Mouse (Mus musculus) midbrain, embryonic 13.5 days (tissue): ENCODE data around the gene Zic2. TPM values are rescaled to one million over a fixed set of nuclear protein-coding genes. Genes with fewer than 3 reads are reported as not detected.

Source experiments
- ATAC-seq: fragments of 200-750 bp; cut with Nextera tagmentation; 2 replicates; pipeline ENCODE4 v1.8.0; 2017; ENCODE audit warnings: mild to moderate bottlenecking, moderate TSS enrichment, moderate library complexity
- H3K27ac ChIP-seq: fragments of 300-500 bp; sonication (generic); 2 replicates; pipeline ENCODE4 v1.5.1; 2015; ENCODE audit warnings: inconsistent platforms, mild to moderate bottlenecking, moderate library complexity
- H3K27me3 ChIP-seq: fragments of 300-500 bp; sonication (generic); 2 replicates; pipeline ENCODE4 v1.6.1; 2015; ENCODE audit warnings: mild to moderate bottlenecking, inconsistent platforms
- H3K36me3 ChIP-seq: fragments of 300-500 bp; sonication (generic); 2 replicates; pipeline ENCODE4 v1.6.1; 2015; ENCODE audit warnings: mild to moderate bottlenecking, inconsistent platforms
- H3K4me1 ChIP-seq: fragments of 300-500 bp; sonication (generic); replicated peaks from 2 replicates; pipeline ENCODE4 v1.6.1; 2015; ENCODE audit warnings: inconsistent platforms
- H3K4me2 ChIP-seq: fragments of 300-500 bp; sonication (generic); replicated peaks from 2 replicates; pipeline ENCODE4 v1.6.1; 2015; ENCODE audit warnings: moderate library complexity, mild to moderate bottlenecking, inconsistent platforms
- H3K4me3 ChIP-seq: fragments of 300-500 bp; sonication (generic); replicated peaks from 2 replicates; pipeline ENCODE4 v1.5.1; 2015; ENCODE audit warnings: mild to moderate bottlenecking, inconsistent platforms
- H3K9ac ChIP-seq: fragments of 300-500 bp; sonication (generic); replicated peaks from 2 replicates; pipeline ENCODE4 v1.6.1; 2015; ENCODE audit warnings: mild to moderate bottlenecking, inconsistent platforms
- H3K9me3 ChIP-seq: fragments of 300-500 bp; sonication (generic); 2 replicates; pipeline ENCODE4 v1.6.1; 2016; ENCODE audit warnings: mild to moderate bottlenecking, inconsistent platforms
- WGBS: fragments of 180-500 bp; shearing (Covaris S2); methylation state at CpG from one replicate; pipeline ENCODE4 v1.1.7; 2015; 5-methylcytosine and 5-hydroxymethylcytosine counted together
- polyA plus RNA-seq: library from polyadenylated mRNA; unstranded; fragments of >200 nt; fragmentation: Nextera tagmentation; extraction: Ambion mirVana; gene quantifications from 2 replicates; pipeline ENCODE4 v1.2.1, GENCODE M21; 2015

Zic2 gene
- polyA plus RNA-seq, 1 experiment from 2014 or later: 10.3 TPM

DNA sequence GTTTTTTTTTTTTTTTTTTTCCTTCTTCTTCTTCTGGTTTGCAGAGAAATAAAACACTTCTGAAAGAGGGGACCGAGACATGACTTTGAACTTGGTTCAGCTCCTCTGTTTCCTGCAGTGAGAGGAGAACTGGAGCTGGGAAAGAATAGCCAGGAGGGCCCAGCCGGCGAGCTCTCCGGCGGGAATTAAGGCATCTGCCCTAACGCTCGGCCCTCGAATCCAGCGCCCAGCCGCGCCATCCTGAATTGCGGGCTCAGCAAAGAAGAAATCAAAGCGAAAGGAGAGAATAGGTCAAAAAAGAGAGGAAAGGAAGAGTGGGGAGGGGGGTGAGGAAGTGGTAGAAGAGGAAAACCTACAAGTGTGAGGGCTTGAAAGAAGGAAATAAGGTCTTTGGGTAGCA, 3.1 kb upstream of the Zic2 start:
- WGBS: 2% methylated on average over 13 of the region's 13 CpGs
- peaks cover 78% of the 10 kb centered on the region for H3K27me3 ChIP-seq

DNA sequence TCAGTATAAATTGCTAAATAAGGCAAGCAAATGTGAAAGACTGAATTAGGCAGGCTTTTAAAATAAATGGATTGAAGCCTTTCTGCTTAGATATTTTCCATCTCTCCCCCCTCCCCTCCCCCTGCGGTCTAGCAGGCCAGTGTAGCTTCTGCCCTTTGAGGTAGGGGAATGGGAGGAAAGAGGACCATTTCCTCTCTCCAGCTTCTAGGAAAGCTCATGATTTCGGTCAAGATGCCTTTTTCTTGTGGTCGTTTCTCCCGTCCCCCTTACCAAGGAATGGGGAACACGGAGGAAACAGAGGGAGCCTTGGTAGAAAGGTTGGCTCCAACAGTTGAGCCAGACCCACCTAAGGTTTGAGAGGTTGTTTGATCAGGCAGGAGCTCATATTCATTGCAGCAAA, 2.6 kb upstream of the Zic2 start:
- Histone ChIP-seq H3K27me3 (peaks cover 73% of the 10 kb centered on the region), H3K9me3 (no peaks in the 10 kb centered on the region), H3K9ac (peak overlapping the region; percentile 61), H3K4me2 (peak overlapping the region; percentile 61), H3K4me1 (peaks cover 34% of the 10 kb centered on the region), H3K4me3 (peak overlapping the region; percentile 69), H3K36me3 (no peaks in the 10 kb centered on the region), H3K27ac (peak overlapping the region; percentile 98)
- no peak for ATAC-seq
- 3% methylated on average over 5 of the region's 5 CpGs for WGBS

More for the DNA sequence above, 3.1 kb upstream of the Zic2 start:
- Histone ChIP-seq H3K9ac (peak overlapping the region; percentile 61), H3K9me3 (no peaks in the 10 kb centered on the region), H3K36me3 (no peaks in the 10 kb centered on the region), H3K4me2 (peak overlapping the region; percentile 61), H3K27ac (peak overlapping the region; percentile 98), H3K4me1 (peaks cover 34% of the 10 kb centered on the region), H3K4me3 (peak overlapping the region; percentile 69)
- ATAC-seq: no peak

DNA sequence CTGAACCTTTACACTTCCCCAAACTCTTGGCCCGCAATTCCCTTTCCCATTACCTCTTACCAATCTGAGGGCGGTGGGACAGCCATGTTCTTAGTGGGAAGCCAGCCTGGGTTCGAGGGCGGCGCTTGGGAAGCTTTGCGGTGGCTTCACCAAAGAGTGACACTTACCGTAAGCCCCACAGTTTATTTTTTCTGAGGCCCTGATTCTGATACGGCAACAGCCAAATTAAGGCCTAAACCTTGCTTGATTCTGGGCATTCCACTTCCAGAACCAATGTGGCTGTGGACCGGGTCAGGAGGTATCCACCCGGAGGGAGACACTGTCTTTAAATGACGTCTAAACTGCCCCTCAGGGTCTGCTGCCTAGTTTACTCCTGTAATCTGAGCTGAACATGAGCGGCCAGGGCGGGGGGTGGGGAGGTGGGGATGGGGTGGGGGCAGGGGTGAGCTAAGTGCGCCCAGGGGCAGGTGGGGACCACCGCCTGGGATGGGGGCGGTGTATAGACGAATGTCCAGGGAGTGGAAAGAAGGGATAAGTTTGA, 2.0 kb upstream of the Zic2 start:
- H3K36me3 ChIP-seq: no peaks in the 10 kb centered on the region
- peak overlapping the region; percentile 69 for H3K4me3 ChIP-seq
- H3K27me3 ChIP-seq: peaks cover 68% of the 10 kb centered on the region
- peaks cover 33% of the 10 kb centered on the region for H3K4me1 ChIP-seq
- H3K27ac ChIP-seq: peak overlapping the region; percentile 98
- H3K9me3 ChIP-seq: no peaks in the 10 kb centered on the region
- WGBS: 2% methylated on average over 17 of the region's 17 CpGs
- peak overlapping the region; percentile 61 for H3K4me2 ChIP-seq
- peak overlapping the region; percentile 61 for H3K9ac ChIP-seq
- peak; percentile 6 for ATAC-seq

DNA sequence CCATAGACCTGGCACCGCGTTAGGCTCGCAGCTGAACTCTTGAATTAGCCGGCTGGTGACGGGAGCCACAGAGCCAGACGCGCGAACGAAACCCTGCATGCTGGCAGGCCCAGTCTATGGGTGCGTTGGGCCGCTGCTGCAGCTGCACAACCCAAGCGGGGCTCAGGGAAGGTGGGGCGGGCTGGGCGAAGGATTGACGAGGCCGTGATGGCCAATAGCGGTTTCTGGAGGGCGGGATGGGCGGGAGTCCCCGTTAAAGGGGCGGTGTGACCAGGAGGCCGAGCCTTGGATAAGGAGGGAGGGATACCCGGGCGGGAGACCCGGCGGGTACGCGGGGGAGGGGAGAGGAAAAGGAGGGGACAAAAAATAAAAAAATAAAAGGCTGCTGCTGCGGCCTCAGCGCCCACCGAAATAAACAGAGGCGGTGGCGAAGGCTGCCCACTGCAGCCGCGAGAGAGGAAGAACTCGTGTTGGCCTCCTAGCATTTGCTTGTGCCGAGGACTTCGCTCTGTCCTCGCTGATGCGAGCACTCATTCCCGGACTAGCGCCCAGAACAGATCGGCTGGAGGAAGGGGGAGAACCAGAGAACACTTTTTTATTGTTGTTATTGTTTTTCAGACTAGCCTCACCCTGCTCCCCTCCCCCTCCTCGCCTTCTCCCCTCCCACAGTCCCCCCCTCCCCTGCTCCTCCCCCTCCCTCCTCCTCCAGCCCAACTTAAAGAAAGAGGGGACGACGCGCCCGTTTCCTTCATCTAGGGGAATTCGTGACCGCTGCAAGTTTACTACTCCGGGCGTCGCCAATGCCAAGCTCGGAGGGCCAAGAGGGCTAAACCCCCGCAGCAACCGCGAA, 969 bp upstream of the Zic2 start:
- H3K36me3 ChIP-seq: peaks cover 6% of the 10 kb centered on the region; the same call in 1 of the 2 replicates
- H3K27ac ChIP-seq: peak overlapping the region; percentile 98
- peak; percentile 89 for ATAC-seq
- H3K4me1 ChIP-seq: peaks cover 35% of the 10 kb centered on the region
- H3K9me3 ChIP-seq: no peaks in the 10 kb centered on the region
- peak overlapping the region; percentile 61 for H3K4me2 ChIP-seq
- H3K9ac ChIP-seq: peak overlapping the region; percentile 94
- peak overlapping the region; percentile 69 for H3K4me3 ChIP-seq
- under 1% methylated on average over 50 of the region's 57 CpGs for WGBS
- peaks cover 64% of the 10 kb centered on the region for H3K27me3 ChIP-seq

DNA sequence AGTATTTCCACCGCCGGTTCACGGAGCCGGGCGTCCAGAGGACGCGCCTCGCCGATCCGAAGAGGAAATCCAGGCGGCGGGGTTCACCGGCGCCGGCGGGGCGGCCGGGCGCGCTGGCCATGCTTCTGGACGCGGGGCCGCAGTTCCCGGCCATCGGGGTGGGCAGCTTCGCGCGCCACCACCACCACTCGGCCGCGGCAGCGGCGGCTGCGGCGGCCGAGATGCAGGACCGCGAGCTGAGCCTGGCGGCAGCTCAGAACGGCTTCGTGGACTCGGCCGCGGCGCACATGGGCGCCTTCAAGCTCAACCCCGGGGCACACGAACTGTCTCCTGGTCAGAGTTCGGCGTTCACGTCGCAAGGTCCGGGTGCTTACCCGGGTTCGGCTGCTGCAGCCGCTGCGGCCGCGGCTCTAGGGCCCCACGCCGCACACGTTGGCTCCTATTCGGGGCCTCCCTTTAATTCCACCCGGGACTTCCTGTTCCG, 364 bp downstream of the Zic2 start:
- Histone ChIP-seq H3K9ac (peak overlapping the region; percentile 94), H3K27ac (peak overlapping the region; percentile 98), H3K9me3 (no peaks in the 10 kb centered on the region), H3K4me2 (peak overlapping the region; percentile 61), H3K4me1 (peaks cover 35% of the 10 kb centered on the region), H3K36me3 (peaks cover 6% of the 10 kb centered on the region; the same call in 1 of the 2 replicates), H3K4me3 (peak overlapping the region; percentile 69), H3K27me3 (peaks cover 55% of the 10 kb centered on the region)
- WGBS: under 1% methylated on average over 64 of the region's 65 CpGs
- ATAC-seq: 0 out of 2 replicates have a peak, but pooled peaks have one; percentile 4

DNA sequence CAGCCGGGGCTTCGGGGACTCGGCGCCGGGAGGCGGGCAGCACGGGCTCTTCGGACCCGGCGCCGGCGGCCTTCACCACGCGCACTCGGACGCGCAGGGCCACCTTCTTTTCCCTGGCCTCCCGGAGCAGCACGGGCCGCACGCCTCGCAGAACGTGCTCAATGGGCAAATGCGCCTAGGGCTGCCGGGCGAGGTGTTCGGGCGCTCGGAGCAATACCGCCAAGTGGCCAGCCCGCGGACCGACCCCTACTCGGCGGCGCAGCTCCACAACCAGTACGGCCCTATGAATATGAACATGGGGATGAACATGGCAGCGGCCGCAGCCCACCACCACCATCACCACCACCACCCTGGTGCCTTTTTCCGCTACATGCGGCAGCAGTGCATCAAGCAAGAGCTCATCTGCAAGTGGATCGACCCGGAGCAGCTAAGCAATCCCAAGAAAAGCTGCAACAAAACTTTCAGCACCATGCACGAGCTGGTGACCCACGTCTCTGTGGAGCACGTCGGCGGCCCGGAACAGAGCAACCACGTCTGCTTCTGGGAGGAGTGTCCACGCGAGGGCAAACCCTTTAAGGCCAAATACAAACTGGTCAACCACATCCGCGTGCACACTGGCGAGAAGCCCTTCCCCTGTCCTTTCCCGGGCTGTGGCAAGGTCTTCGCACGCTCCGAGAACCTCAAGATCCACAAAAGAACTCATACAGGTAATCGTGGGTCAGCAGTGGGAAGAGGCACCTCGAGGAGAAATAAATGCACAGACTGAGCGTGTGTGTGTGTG, 996 bp downstream of the Zic2 start:
- peaks cover 55% of the 10 kb centered on the region for H3K27me3 ChIP-seq
- ATAC-seq: no peak
- H3K4me1 ChIP-seq: peaks cover 39% of the 10 kb centered on the region

DNA sequence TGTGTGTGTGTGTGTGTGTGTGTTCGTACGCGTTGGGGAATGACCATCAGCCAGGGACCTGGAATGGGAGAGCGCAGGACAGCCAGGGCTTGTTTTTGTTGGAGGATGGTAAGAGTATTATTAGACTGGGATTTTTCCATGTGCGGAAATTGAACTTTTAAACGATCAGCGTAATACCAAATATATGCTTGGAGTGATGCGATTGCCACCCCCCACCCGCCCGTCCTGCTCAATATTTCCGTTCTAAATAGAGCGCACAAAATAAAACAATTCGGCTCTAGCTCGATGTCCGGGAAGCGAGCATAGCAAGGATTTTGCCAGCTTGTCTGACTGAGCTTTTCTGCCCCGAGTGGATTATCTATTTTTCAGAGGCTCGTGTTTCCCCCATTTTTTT, 1.6 kb downstream of the Zic2 start:
- Histone ChIP-seq H3K4me3 (peak overlapping the region; percentile 69), H3K4me1 (peaks cover 39% of the 10 kb centered on the region), H3K27ac (peak overlapping the region; percentile 98), H3K9ac (peak overlapping the region; percentile 94), H3K9me3 (no peaks in the 10 kb centered on the region), H3K27me3 (peaks cover 55% of the 10 kb centered on the region), H3K4me2 (peak overlapping the region; percentile 61), H3K36me3 (peaks cover 6% of the 10 kb centered on the region; the same call in 1 of the 2 replicates)
- no peak for ATAC-seq
- WGBS: under 1% methylated on average over 18 of the region's 18 CpGs

More for the DNA sequence above, 996 bp downstream of the Zic2 start:
- Histone ChIP-seq H3K36me3 (peaks cover 6% of the 10 kb centered on the region; the same call in 1 of the 2 replicates), H3K27ac (peak overlapping the region; percentile 98), H3K9me3 (no peaks in the 10 kb centered on the region), H3K4me2 (peak overlapping the region; percentile 61), H3K9ac (peak overlapping the region; percentile 94), H3K4me3 (peak overlapping the region; percentile 69)
- WGBS: 0% methylated on average over 61 of the region's 62 CpGs

DNA sequence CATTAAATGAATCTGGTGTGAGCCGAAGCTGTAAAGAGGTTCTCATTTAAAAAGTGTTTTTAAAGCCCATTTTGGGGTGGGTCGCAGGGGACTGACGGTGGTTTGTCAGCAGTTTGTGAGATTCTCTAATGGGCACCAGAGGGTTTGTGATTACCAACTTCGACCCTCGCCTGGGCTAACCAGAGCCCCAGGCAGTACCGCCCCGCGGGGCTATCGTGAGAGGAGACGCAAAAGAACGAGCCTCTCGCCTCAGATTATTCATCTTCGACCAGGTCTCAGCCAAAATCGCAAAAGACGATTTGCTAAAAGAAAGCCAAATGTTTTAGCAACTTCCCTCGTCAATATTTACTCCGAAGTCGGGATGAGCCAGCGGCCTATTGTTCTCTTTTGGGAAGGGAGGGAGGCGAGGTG, 2.0 kb downstream of the Zic2 start:
- Histone ChIP-seq H3K4me1 (peaks cover 42% of the 10 kb centered on the region), H3K36me3 (peaks cover 6% of the 10 kb centered on the region; the same call in 1 of the 2 replicates), H3K9me3 (no peaks in the 10 kb centered on the region), H3K27ac (peak overlapping the region; percentile 98), H3K27me3 (peaks cover 57% of the 10 kb centered on the region), H3K9ac (peak overlapping the region; percentile 94), H3K4me3 (peak overlapping the region; percentile 69), H3K4me2 (peak overlapping the region; percentile 61)
- under 1% methylated on average over 20 of the region's 20 CpGs for WGBS
- no peak for ATAC-seq

DNA sequence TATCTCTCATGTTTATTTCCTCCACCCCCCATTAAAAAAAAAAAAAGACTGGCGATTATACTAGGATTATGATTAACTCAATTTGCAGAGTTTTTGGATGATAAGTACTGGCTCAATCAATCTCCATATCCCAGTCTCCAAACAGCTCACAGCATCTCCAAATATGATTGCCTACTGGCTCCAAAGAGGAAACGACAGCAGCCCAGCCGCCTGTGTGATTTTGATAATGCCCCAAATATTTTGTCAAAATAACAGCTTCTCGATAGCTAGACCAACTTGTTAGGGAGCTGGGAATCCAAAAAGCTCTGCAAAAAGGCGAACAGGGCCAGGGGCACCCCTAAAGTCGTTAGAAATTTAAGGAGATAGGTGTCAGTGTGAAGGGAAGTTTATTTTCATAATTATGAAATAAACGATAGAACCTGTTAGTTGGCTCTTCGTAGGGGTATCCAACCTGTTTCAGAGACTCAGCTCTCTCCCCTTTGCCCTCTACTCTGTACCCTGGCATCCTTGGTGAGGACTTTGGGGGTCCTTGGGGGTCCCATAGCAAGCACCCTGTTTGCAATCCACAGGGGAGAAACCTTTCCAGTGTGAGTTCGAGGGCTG, 2.8 kb downstream of the Zic2 start:
- H3K27ac ChIP-seq: peak overlapping the region; percentile 98
- no peaks in the 10 kb centered on the region for H3K9me3 ChIP-seq
- H3K27me3 ChIP-seq: peaks cover 58% of the 10 kb centered on the region
- WGBS: under 1% methylated on average over 9 of the region's 9 CpGs
- H3K4me1 ChIP-seq: peaks cover 49% of the 10 kb centered on the region
- no peak for ATAC-seq
- peak overlapping the region; percentile 69 for H3K4me3 ChIP-seq
- H3K36me3 ChIP-seq: peaks cover 6% of the 10 kb centered on the region; the same call in 1 of the 2 replicates
- peak overlapping the region; percentile 94 for H3K9ac ChIP-seq
- H3K4me2 ChIP-seq: peak overlapping the region; percentile 61

DNA sequence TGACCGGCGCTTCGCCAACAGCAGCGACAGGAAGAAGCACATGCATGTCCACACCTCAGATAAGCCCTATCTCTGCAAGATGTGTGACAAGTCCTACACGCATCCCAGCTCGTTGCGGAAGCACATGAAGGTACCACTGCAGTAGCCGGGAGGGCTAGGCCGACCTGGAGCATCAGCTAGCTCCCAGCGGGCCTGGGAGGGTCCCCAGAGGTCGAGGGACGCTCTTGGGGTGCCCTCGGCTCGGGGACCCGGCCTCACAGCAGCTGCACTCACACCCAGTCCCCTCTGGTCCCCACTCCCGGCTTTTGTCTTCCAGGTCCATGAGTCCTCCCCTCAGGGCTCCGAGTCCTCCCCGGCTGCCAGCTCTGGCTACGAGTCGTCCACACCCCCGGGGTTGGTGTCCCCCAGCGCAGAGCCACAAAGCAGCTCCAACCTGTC, 3.4 kb downstream of the Zic2 start:
- H3K27me3 ChIP-seq: peaks cover 58% of the 10 kb centered on the region
- peak overlapping the region; percentile 94 for H3K9ac ChIP-seq
- H3K9me3 ChIP-seq: no peaks in the 10 kb centered on the region
- peak overlapping the region; percentile 98 for H3K27ac ChIP-seq
- H3K4me3 ChIP-seq: peak overlapping the region; percentile 69
- H3K36me3 ChIP-seq: peaks cover 6% of the 10 kb centered on the region; the same call in 1 of the 2 replicates
- H3K4me1 ChIP-seq: peaks cover 47% of the 10 kb centered on the region
- WGBS: under 1% methylated on average over 22 of the region's 22 CpGs
- no peak for ATAC-seq
- H3K4me2 ChIP-seq: peak overlapping the region; percentile 61

DNA sequence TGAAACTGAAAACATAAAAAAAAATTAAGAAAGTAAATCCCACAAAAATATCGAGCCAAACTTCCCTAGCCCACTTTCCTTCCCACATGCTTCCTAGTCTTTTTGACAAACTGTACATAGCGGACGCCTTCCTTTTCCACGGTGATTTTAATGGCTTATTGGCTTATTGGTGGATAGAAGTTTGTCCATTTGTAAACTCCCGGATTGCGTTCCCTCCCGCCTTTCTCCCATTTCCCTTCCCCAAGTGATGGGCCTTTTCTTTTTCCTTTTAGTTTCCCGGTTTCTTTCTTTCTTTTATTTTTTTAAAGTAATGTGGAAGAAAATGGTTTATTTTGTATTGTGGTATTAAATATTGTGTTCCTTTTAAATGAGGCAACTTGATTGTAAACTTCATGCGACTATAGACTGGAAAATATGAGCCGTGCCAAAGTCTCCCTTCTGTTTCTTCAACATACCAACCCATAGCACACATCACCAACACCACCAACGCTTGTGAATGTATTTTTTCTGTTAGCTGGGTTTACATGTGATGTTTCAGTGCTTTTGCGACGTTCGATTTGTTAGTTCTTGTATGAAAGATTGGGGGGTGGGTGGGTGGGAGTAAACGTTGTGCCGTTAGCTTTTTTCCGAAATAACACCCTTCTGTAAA, 4.3 kb downstream of the Zic2 start:
- Histone ChIP-seq H3K27me3 (peaks cover 61% of the 10 kb centered on the region), H3K27ac (no peak overlapping the region; the same call in 1 of the 2 replicates), H3K4me1 (peaks cover 49% of the 10 kb centered on the region), H3K36me3 (peaks cover 6% of the 10 kb centered on the region; the same call in 1 of the 2 replicates), H3K9me3 (no peaks in the 10 kb centered on the region), H3K4me2 (peak overlapping the region; percentile 61), H3K4me3 (peak overlapping the region; percentile 69), H3K9ac (peak overlapping the region; percentile 94)
- 8% methylated on average over 17 of the region's 17 CpGs for WGBS
- no peak for ATAC-seq
